Mouse (Mus musculus) Patski (cell line): ENCODE data around the gene Rnpep. TPM values are rescaled to one million over a fixed set of nuclear protein-coding genes. Genes with fewer than 3 reads are reported as not detected.
"Not testable (repeated sequence)": the region's sequence is repeated elsewhere in the genome, so short reads cannot be mapped to it uniquely, and the experiment has no call there.

Experiments used
- ATAC-seq: fragments of 100-300 bp; one replicate; pipeline ENCODE4 v1.8.0; 2021
- CTCF ChIA-PET: fragments of 350-600 bp; sonication (Branson Sonifier 250); formaldehyde crosslinking; loops from one replicate; lab custom pipeline; 2022; ENCODE audit warnings: inconsistent platforms; lab: Charles Lee
- POLR2A ChIA-PET: fragments of 350-600 bp; sonication (Branson Sonifier 250); formaldehyde crosslinking; loops from one replicate; lab custom pipeline; 2022; ENCODE audit warnings: antibody characterized with exemption, inconsistent platforms; lab: Charles Lee
- DNase-seq: peaks from one replicate; pipeline ENCODE4 v3.0.0-alpha.2; 2011; ENCODE audit warnings: low read depth, low spot score
- H3K27me3 ChIP-seq: fragments of 371-371 bp; one replicate; pipeline ENCODE4 v1.5.1; 2021
- CTCF ChIP-seq: fragments of 100-300 bp; IDR thresholded peaks from one replicate; pipeline ENCODE4 v1.5.1; 2021
- in situ Hi-C: fragments of 300-500 bp; cut with MboI; formaldehyde crosslinking; loops from 3 replicates; pipeline ENCODE4 v1.11.1; 2018; ENCODE audit warnings: low pct_unique_long_range_greater_than_20kb, mixed read lengths
- polyA plus RNA-seq: library from polyadenylated mRNA; unstranded; gene quantifications from one replicate; pipeline ENCODE4 v1.2.3, GENCODE M21; 2021

Gene Rnpep
- polyA plus RNA-seq, 1 experiment from 2014 or later: 60.8 TPM

GRCm38 (mm10) chr1:135259128-135259436, 24.8 kb downstream of the Rnpep start:
- CTCF ChIA-PET: interaction anchor here (0.7 to 7.5 kb wide), 9 partner anchors 21 to 108 kb away, joined by 3 to 78 read pairs (median 3); no protein-coding TSS in a partner anchor
- no peaks in the 10 kb centered on the region for H3K27me3 ChIP-seq
- in situ Hi-C loops: loop anchor here (5.0 kb wide), 1 partner anchor 87 kb away; no protein-coding TSS in a partner anchor
- peak; percentile 40 for ATAC-seq
- POLR2A ChIA-PET: interaction anchor here (0.7 to 2.5 kb wide), 5 partner anchors 87 to 267 kb away, joined by 3 to 14 read pairs (median 3); no protein-coding TSS in a partner anchor
- DNase-seq: peak; percentile 64
- TF ChIP-seq CTCF: no peak

- peak; percentile 97 for DNase-seq
- TF ChIP-seq CTCF: no peak
- H3K27me3 ChIP-seq: no peaks in the 10 kb centered on the region
- in situ Hi-C loops: loop anchor here (5.0 kb wide), 1 partner anchor 86 kb away; no protein-coding TSS in a partner anchor
- CTCF ChIA-PET: interaction anchor here (0.7 to 7.5 kb wide), 8 partner anchors 9 to 87 kb away, joined by 3 to 78 read pairs (median 3); no protein-coding TSS in a partner anchor
- POLR2A ChIA-PET: interaction anchor here (0.7 to 2.5 kb wide), 7 partner anchors 38 to 267 kb away, joined by 3 to 14 read pairs (median 3); no protein-coding TSS in a partner anchor
- ATAC-seq: peak; percentile 80
These were observed 25.3 kb downstream of the Rnpep start, which contains the start of gene Elf3 for GRCm38 (mm10) chr1:135258380-135259127. Gene Elf3, minus strand, starts transcription at chr1:135258568.

- DNase-seq (no peak), ATAC-seq (no peak)
- TF ChIP-seq CTCF: no peak
- in situ Hi-C loops: loop anchor here (5.0 kb wide), 1 partner anchor 84 kb away; no protein-coding TSS in a partner anchor
- CTCF ChIA-PET: interaction anchor here (7.5 kb wide), 1 partner anchor 84 kb away, joined by 78 read pairs; no protein-coding TSS in a partner anchor
- POLR2A ChIA-PET: interaction anchor here (0.6 to 0.8 kb wide), 2 partner anchors 12 to 30 kb away, joined by 3 read pairs; no protein-coding TSS in a partner anchor
- H3K27me3 ChIP-seq: no peaks in the 10 kb centered on the region
These were observed 27.6 kb downstream of the Rnpep start for GRCm38 (mm10) chr1:135256299-135256698.

GRCm38 (mm10) chr1:135252854-135253253, 31.0 kb downstream of the Rnpep start:
- no peak for DNase-seq
- in situ Hi-C loops: no loop called here
- no peaks in the 10 kb centered on the region for H3K27me3 ChIP-seq
- no peak for ATAC-seq
- POLR2A ChIA-PET: interaction anchor here (0.6 kb wide), 1 partner anchor 442 kb away, joined by 3 read pairs; no protein-coding TSS in a partner anchor
- TF ChIP-seq CTCF: no peak
- CTCF ChIA-PET: no interaction called here

DNA sequence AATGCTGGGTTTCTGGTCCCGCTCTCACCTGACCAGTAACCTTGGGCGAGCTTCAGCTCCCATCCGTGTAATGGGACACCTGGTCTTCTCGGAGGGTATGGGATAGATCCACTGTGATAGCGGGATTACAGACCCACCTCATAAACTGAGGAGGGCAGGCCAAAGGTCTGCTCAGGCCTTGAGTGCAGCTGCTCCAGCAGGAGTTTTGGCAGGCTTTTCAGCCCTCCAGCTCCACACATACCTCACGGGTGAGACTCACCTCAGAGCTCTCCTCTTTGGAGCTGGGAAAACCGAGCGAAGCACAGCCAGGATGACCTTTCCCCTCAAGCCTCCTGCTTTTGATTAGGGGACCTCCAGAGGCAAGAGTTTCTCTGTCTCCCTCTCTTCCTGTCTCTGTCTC, 32.5 kb downstream of the Rnpep start:
- POLR2A ChIA-PET: no interaction called here
- CTCF ChIA-PET: no interaction called here
- no peak for DNase-seq
- no peak for TF ChIP-seq CTCF
- H3K27me3 ChIP-seq: no peaks in the 10 kb centered on the region
- ATAC-seq: no peak
- in situ Hi-C loops: no loop called here

GRCm38 (mm10) chr1:135250706-135251105, 33.2 kb downstream of the Rnpep start:
- TF ChIP-seq CTCF: no peak
- no peaks in the 10 kb centered on the region for H3K27me3 ChIP-seq
- in situ Hi-C loops: no loop called here
- no peak for DNase-seq
- ChIA-PET POLR2A (no interaction called here), CTCF (no interaction called here)
- no peak for ATAC-seq

GRCm38 (mm10) chr1:135248434-135248850, 35.4 kb downstream of the Rnpep start:
- DNase-seq: no peak
- ChIA-PET CTCF (no interaction called here), POLR2A (no interaction called here)
- no peak for TF ChIP-seq CTCF
- ATAC-seq: no peak
- no peaks in the 10 kb centered on the region for H3K27me3 ChIP-seq
- in situ Hi-C loops: no loop called here

GRCm38 (mm10) chr1:135244014-135244413, 39.9 kb downstream of the Rnpep start:
- no peak for TF ChIP-seq CTCF
- no peak for DNase-seq
- no peaks in the 10 kb centered on the region for H3K27me3 ChIP-seq
- ChIA-PET CTCF (no interaction called here), POLR2A (no interaction called here)
- in situ Hi-C loops: no loop called here
- ATAC-seq: no peak

DNA sequence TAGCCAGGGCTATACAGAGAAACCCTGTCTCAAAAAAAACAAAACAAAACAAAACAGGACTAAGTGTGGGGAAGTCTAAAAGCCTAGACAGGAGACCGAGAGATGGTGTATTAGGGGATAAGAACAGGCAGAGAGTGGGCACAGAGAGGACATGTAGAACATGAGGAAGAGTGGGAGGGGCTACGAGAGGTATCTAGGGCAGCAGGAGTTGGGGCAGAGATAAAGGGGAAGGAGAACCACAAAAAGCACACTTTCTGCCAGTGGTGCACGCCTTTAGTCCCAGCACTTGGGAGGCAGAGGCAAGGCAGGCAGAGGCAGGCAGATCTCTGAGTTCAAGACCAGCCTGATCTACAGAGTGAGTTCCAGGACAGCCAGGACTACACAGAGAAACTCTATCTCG, 43.7 kb downstream of the Rnpep start:
- POLR2A ChIA-PET: interaction anchor here (1.0 kb wide), 1 partner anchor 281 kb away, joined by 3 read pairs; no protein-coding TSS in a partner anchor
- ATAC-seq, CTCF ChIA-PET: not testable (repeated sequence)

GRCm38 (mm10) chr1:135237131-135237851, 46.6 kb downstream of the Rnpep start:
- ChIA-PET POLR2A (no interaction called here), CTCF (interaction anchor here (1.2 kb wide), 1 partner anchor 26 kb away, joined by 3 read pairs; no protein-coding TSS in a partner anchor)
- no peaks in the 10 kb centered on the region for H3K27me3 ChIP-seq
- in situ Hi-C loops: no loop called here
- no peak for TF ChIP-seq CTCF
- DNase-seq: peak; percentile 39
- ATAC-seq: no peak

More for the DNA sequence above, 43.7 kb downstream of the Rnpep start:
- in situ Hi-C loops, H3K27me3 ChIP-seq, DNase-seq: not testable (repeated sequence)
